Mouse (Mus musculus) hindbrain, embryonic 11.5 days (tissue): ENCODE measurements around the gene Lect2. TPM values are rescaled to one million over a fixed set of nuclear protein-coding genes. Genes with fewer than 3 reads are reported as not detected.
A peak's percentile ranks its signal among the peaks of the same experiment; 100 is the strongest.

Experiments
- ATAC-seq: fragments of 200-750 bp; cut with Nextera tagmentation; 2 replicates; pipeline ENCODE4 v1.8.0; 2017; ENCODE audit warnings: mild to moderate bottlenecking, moderate TSS enrichment, moderate library complexity; ENCODE audit not compliant: low FRiP score
- DNase-seq: peaks from one replicate; pipeline ENCODE4 v3.0.0-alpha.2; 2015; ENCODE audit warnings: low spot score
- H3K27ac ChIP-seq: fragments of 300-500 bp; sonication (generic); 2 replicates; pipeline ENCODE4 v1.5.1; 2014; ENCODE audit warnings: mild to moderate bottlenecking, low read depth, low read length
- H3K27me3 ChIP-seq: fragments of 300-500 bp; sonication (generic); 2 replicates; pipeline ENCODE4 v1.6.1; 2014; ENCODE audit warnings: mild to moderate bottlenecking, low read length, moderate library complexity, mixed read lengths; ENCODE audit not compliant: control insufficient read depth, insufficient read depth
- H3K36me3 ChIP-seq: fragments of 300-500 bp; sonication (generic); 2 replicates; pipeline ENCODE4 v1.6.1; 2014; ENCODE audit warnings: mild to moderate bottlenecking, low read length, moderate library complexity, mixed read lengths; ENCODE audit not compliant: control insufficient read depth, insufficient read depth
- H3K4me1 ChIP-seq: fragments of 300-500 bp; sonication (generic); replicated peaks from 2 replicates; pipeline ENCODE4 v1.6.1; 2014; ENCODE audit warnings: low read length, mixed read lengths; ENCODE audit not compliant: control insufficient read depth, insufficient read depth
- H3K4me2 ChIP-seq: fragments of 300-500 bp; sonication (generic); replicated peaks from 2 replicates; pipeline ENCODE4 v1.6.1; 2014; ENCODE audit warnings: mild to moderate bottlenecking, low read depth, low read length
- H3K4me3 ChIP-seq: fragments of 300-500 bp; sonication (generic); 2 replicates; pipeline ENCODE4 v1.5.1; 2014; ENCODE audit warnings: low read depth, low read length
- H3K9ac ChIP-seq: fragments of 300-500 bp; sonication (generic); 2 replicates; pipeline ENCODE4 v1.6.1; 2014; ENCODE audit warnings: low read depth, low read length
- H3K9me3 ChIP-seq: fragments of 300-500 bp; sonication (generic); 2 replicates; pipeline ENCODE4 v1.6.1; 2016; ENCODE audit warnings: low read length; ENCODE audit not compliant: control insufficient read depth
- WGBS: fragments of 180-500 bp; shearing (Covaris S2); extraction: QIAGEN DNeasy Blood & Tissue Kit; methylation state at CpG from one replicate; pipeline ENCODE4 v1.1.7; 2014; 5-methylcytosine and 5-hydroxymethylcytosine counted together
- polyA plus RNA-seq: library from polyadenylated mRNA; unstranded; fragments of >200 nt; fragmentation: Nextera tagmentation; extraction: Ambion mirVana; gene quantifications from 2 replicates; pipeline ENCODE4 v1.2.1, GENCODE M21; 2014

Lect2 gene
- polyA plus RNA-seq, 1 experiment from 2014 or later, result not detected

DNA sequence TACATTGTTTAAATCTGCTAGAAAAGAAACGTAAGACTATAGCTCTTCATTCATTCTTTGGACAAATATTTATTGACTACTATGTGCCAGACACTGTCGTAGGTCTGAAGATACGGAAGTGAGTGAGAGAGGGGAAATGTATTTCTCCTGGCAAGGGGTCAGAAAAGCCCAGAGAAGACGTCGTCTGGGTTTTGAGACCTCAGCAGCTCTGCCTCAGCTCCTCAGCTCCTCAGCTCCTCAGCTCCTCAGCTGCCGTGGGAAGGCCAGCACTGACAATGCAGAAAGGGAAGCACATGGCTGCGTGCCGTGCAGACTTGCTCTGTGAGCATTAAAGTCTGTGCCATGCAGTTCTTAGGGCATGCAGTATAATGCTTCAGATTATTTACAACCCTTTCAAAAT lies 18.6 kb downstream of the Lect2 start:
- ATAC-seq (no peak), DNase-seq (no peak)
- Histone ChIP-seq H3K36me3 (no peaks in the 10 kb centered on the region), H3K27me3 (no peaks in the 10 kb centered on the region), H3K4me3 (no peak overlapping the region), H3K27ac (no peak overlapping the region), H3K9ac (no peak overlapping the region), H3K4me2 (no peak overlapping the region), H3K4me1 (no peaks in the 10 kb centered on the region), H3K9me3 (no peaks in the 10 kb centered on the region)
- 71% methylated on average over 8 of the region's 8 CpGs for WGBS

DNA sequence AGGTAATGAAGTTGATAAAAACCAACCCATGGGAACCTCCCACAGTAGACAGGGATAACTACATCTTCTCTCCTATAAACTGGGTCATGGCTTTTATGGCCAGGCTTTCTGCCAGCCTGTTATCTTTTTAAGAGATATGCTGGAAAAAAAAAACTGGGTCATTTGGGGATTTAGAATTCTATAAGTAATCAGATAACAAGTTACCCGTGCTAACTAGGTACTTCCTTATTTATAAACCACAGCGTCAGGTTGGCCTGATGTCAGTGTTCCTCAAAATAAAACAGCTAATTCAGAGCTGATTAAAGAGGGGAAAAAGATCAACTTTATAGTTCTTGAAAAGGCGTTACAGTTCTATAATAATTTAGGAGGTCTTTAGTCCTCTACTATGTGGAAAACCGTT lies 19.3 kb downstream of the Lect2 start:
- no peak for DNase-seq
- Histone ChIP-seq H3K27me3 (no peaks in the 10 kb centered on the region), H3K9ac (no peak overlapping the region), H3K9me3 (no peaks in the 10 kb centered on the region), H3K36me3 (no peaks in the 10 kb centered on the region), H3K4me3 (no peak overlapping the region), H3K4me2 (no peak overlapping the region), H3K27ac (no peak overlapping the region), H3K4me1 (no peaks in the 10 kb centered on the region)
- no peak for ATAC-seq
- 88% methylated on average over 4 of the region's 4 CpGs for WGBS

DNA sequence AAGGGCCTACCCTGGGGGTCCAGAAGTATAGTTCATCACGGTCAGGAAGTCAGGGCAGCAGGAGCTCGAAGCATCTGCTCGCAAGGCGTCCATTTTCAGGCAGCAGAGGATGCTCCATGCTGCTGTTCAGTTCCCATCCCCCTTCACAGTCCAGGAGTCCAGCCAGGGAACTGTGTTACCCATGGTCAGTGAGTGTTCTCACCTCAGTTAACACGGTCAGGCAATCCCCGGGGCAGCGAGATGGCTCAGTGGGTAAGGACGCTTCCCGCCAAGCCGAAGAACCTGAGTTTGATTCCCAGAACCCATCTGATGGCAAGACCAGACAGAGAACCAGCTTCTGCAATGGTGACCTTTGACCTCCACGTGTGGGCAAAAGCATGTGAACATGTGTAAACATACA lies 20.0 kb downstream of the Lect2 start:
- H3K27me3 ChIP-seq, result no peaks in the 10 kb centered on the region
- DNase-seq (no peak), ATAC-seq (no peak)
- H3K4me3 ChIP-seq, result no peak overlapping the region
- H3K9ac ChIP-seq, result no peak overlapping the region
- H3K27ac ChIP-seq, result no peak overlapping the region
- H3K4me1 ChIP-seq, result no peaks in the 10 kb centered on the region
- 90% methylated on average over 11 of the region's 11 CpGs for WGBS
- H3K36me3 ChIP-seq, result no peaks in the 10 kb centered on the region
- no peaks in the 10 kb centered on the region for H3K9me3 ChIP-seq
- H3K4me2 ChIP-seq, result no peak overlapping the region

DNA sequence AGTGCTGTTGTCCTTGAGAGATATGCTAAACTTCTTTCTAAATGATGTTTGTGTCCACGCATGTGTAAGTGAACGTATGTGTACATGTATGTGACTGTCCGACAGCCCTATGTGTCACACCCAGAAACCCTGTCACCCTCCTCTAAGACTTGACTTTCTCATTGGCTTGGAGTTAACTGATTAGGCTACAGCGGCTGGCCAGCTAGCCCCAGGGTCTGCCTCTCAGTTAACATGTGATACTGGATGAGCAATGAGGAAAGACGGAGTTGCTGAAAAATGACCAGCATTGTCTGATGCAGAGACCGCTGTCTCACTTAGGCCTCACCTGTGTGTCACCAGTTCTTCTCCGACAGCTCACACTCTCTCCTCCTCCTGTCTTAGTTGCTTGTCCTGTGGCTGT lies 20.5 kb downstream of the Lect2 start:
- H3K27me3 ChIP-seq, result no peaks in the 10 kb centered on the region
- H3K36me3 ChIP-seq, result no peaks in the 10 kb centered on the region
- no peaks in the 10 kb centered on the region for H3K9me3 ChIP-seq
- no peak overlapping the region for H3K9ac ChIP-seq
- H3K4me1 ChIP-seq, result no peaks in the 10 kb centered on the region
- H3K27ac ChIP-seq, result no peak overlapping the region
- no peak overlapping the region for H3K4me3 ChIP-seq
- ATAC-seq, result no peak
- DNase-seq, result no peak
- H3K4me2 ChIP-seq, result no peak overlapping the region
- 93% methylated on average over 7 of the region's 7 CpGs for WGBS

DNA sequence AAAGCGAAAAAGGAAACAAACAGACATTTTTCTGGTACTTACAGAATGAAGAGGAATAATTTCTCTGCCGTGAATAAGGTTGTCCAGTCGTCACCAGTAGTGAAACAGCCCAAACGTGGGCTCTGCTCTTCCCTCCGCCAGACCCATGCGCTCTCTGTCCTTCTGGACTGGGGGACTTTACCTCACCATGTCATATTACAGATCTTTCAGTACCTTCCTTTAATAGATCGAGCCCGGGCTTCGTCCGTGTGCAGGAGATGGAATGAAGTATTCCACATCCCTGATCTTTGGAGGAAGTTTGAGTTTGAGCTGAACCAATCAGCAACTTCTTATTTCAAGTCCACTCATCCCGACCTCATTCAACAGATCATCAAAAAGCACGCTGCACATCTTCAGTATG lies 21.4 kb downstream of the Lect2 start:
- H3K36me3 ChIP-seq, result no peaks in the 10 kb centered on the region
- no peak overlapping the region for H3K9ac ChIP-seq
- H3K27ac ChIP-seq, result no peak overlapping the region
- no peaks in the 10 kb centered on the region for H3K27me3 ChIP-seq
- H3K4me3 ChIP-seq, result no peak overlapping the region
- no peaks in the 10 kb centered on the region for H3K4me1 ChIP-seq
- H3K9me3 ChIP-seq, result no peaks in the 10 kb centered on the region
- no peak for DNase-seq
- WGBS, result 88% methylated on average over 12 of the region's 12 CpGs
- H3K4me2 ChIP-seq, result no peak overlapping the region
- no peak for ATAC-seq

DNA sequence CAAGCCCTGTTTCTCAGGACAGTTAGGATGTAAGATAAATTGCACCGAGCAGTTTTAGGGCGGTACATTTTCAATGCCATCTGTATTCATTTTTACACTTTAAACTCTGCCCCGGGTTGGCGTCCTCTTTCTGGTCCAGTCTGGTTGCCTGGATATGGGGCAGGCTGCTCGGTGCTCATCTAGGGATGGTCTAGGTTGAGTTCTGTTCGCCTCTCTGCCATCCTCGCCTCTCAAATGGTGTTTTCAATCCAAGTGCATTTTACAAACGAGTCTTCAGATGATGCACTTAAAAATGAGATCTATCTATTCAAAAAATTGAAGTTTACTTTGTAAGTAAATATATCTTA lies 25.5 kb downstream of the Lect2 start:
- no peak for DNase-seq
- Histone ChIP-seq H3K36me3 (no peaks in the 10 kb centered on the region), H3K4me2 (peak overlapping the region; percentile 91), H3K9me3 (no peaks in the 10 kb centered on the region), H3K27me3 (no peaks in the 10 kb centered on the region), H3K27ac (no peak overlapping the region), H3K9ac (peak overlapping the region; percentile 68), H3K4me3 (peak overlapping the region; percentile 64), H3K4me1 (no peaks in the 10 kb centered on the region)
- 6% methylated on average over 8 of the region's 8 CpGs for WGBS
- peak; percentile 10; the same call in 1 of the 2 replicates for ATAC-seq

DNA sequence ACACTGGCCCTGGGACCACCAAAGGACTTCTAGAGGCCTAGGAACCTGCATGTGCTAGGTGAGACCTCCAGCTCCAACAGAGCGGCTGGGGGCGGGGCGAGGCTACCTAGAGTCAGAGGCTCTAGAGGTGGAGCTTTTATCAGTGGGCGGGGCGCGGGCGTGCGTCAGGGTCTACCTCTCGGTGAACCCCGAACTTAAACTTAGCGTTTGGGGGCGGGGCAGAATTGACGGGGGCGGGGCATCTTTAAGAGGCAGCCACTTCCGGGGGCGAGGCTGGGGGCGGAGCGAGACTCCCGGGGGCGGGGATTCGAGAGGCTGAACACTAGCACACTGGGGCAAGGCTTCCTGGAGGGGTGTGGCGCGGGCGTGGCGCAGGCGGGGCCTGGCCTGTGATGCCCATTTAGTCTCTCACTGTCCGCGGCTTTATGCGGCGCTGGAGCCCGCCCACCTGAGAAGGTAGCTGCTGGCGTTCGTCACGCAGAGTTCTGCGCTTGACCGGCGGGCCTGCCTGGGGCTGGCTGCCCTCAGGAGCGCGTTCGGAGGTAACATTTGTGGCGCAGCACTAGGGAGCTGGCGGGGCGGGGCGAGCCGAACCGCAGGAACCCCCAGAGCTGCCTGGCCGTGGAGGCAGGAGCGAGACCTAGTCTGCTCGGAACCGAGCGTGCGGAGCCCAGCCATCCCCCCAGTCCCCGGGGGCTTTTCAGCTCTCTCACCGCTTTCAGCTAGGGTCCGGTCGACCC lies 26.1 kb downstream of the Lect2 start, which contains the start of gene Fbxl21:
Gene Fbxl21 (plus strand): TSS at position 392 of the 740 bp plus-strand sequence.
- ATAC-seq (peak; percentile 99), DNase-seq (peak; percentile 91)
- no peaks in the 10 kb centered on the region for H3K36me3 ChIP-seq
- H3K4me1 ChIP-seq, result no peaks in the 10 kb centered on the region
- 2% methylated on average over 56 of the region's 56 CpGs for WGBS
- H3K27ac ChIP-seq, result no peak within 1 kb of the TSS
- H3K9ac ChIP-seq, result peak within 1 kb of the TSS; percentile 68
- peak within 1 kb of the TSS; percentile 91 for H3K4me2 ChIP-seq
- H3K9me3 ChIP-seq, result no peaks in the 10 kb centered on the region
- peak within 1 kb of the TSS; percentile 64 for H3K4me3 ChIP-seq
- H3K27me3 ChIP-seq, result no peaks in the 10 kb centered on the region

DNA sequence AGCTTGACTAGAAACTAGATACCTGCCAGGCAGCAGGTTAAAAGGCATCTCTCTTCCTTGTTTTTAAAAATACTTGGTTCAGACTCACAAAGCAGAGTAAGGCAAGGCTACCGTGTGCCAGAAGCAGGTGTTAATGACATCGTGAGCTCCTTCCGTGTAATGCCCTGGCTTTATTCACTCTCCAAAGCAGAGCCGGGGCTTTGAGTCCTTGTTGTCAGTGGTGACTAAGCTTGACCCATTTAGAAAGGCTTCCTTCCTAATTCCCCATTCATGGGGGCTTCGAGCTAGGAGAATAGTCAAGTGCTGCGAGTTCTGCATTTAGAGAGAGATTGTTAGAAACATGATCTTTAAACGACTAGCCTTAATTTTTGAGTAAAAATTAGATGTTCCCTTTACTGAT lies 31.5 kb downstream of the Lect2 start:
- DNase-seq (no peak), ATAC-seq (no peak)
- 65% methylated on average over 7 of the region's 7 CpGs for WGBS
- Histone ChIP-seq H3K9ac (no peak overlapping the region), H3K27me3 (no peaks in the 10 kb centered on the region), H3K4me3 (no peak overlapping the region), H3K4me1 (no peaks in the 10 kb centered on the region), H3K9me3 (no peaks in the 10 kb centered on the region), H3K4me2 (no peak overlapping the region), H3K36me3 (no peaks in the 10 kb centered on the region), H3K27ac (no peak overlapping the region)

DNA sequence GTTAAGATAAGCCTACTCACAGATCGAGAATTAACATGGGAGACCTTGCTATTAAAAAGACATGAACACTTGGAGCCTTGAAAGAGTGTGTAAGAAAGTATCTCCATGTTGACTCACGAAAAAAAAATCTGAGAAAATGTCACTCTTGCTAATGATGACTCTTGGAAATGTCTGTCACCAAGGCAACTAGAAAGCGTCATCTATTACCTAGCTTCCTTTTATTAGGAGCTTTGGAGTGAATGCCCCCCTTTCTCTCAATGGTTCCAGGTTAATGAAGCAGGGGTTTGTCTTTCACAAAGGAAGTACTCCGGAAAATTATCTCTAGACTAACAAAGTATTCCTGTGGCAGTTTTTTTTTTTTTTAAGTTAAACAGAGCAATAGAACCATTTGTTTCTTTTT lies 32.0 kb downstream of the Lect2 start:
- DNase-seq, result no peak
- no peak for ATAC-seq
- 72% methylated on average over 4 of the region's 4 CpGs for WGBS

More for the DNA sequence above, 32.0 kb downstream of the Lect2 start:
- H3K27ac ChIP-seq, result no peak overlapping the region
- no peaks in the 10 kb centered on the region for H3K4me1 ChIP-seq
- no peak overlapping the region for H3K4me2 ChIP-seq
- no peaks in the 10 kb centered on the region for H3K9me3 ChIP-seq
- no peak overlapping the region for H3K9ac ChIP-seq
- H3K27me3 ChIP-seq, result no peaks in the 10 kb centered on the region
- no peak overlapping the region for H3K4me3 ChIP-seq
- H3K36me3 ChIP-seq, result no peaks in the 10 kb centered on the region
